Mouse (Mus musculus): ENCODE results near the gene Gm38431.
"Not testable (repeated sequence)": the region's sequence is repeated elsewhere in the genome, so short reads cannot be mapped to it uniquely, and the experiment has no call there.

Gm38431 gene

GRCm38 (mm10) chr9:21105760-21106564, 14.2 kb upstream of the Gm38431 start:
- DNase-seq (ENCODE audit: low spot score in 2 of 2): no peak

GRCm38 (mm10) chr9:21104814-21105213, 13.0 kb upstream of the Gm38431 start:
- DNase-seq (ENCODE audit: low spot score in 2 of 2): no peak

DNA sequence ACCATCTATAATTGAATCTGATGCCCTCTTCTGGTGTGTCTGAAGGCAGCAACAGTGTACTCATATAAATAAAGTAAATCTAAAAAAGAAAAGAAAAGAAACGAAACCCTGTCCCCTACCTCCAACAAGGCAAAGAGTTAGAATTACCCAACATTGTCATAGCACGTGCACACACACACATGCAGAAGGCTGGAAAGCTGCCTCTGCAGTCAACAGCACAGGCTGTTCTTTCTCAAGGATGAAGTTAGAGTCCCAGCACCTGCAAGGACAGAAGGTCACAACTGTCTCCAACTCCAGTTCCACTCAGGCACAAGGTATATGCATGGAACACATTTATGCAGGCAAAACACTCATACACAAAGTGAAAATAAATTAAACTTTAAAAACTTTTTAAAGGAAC, 10.3 kb upstream of the Gm38431 start:
- no peak for DNase-seq (ENCODE audit: low spot score in 2 of 2)

GRCm38 (mm10) chr9:21100447-21101161, 8.8 kb upstream of the Gm38431 start:
- DNase-seq (ENCODE audit: low spot score in 2 of 2): no peak

- DNase-seq (ENCODE audit: low spot score in 2 of 2): no peak
These were observed 6.0 kb upstream of the Gm38431 start for GRCm38 (mm10) chr9:21097793-21098192.

DNA sequence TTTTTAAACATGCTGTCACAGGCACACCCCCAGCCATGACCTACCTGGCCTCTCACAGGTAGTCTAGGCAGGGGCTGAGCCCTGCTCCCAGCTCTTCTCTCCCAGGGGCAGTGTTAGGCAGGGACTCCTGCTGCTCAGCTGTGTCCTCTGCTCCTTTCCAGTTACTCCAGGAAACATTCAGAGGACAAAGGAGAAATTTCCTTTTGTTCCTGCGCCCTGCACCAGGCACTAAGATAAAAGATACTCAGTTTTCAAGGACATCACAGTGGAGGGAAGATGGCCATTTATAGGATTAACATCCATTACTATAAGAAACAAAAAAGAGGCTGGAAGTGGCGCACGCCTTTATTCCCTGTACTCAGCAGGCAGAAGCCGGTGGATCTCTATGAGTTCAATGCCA, 4.2 kb upstream of the Gm38431 start:
- no peak for DNase-seq (ENCODE audit: low spot score in 2 of 2)

GRCm38 (mm10) chr9:21093423-21093822, 1.6 kb upstream of the Gm38431 start:
- no peak for DNase-seq (ENCODE audit: low spot score in 2 of 2)

DNA sequence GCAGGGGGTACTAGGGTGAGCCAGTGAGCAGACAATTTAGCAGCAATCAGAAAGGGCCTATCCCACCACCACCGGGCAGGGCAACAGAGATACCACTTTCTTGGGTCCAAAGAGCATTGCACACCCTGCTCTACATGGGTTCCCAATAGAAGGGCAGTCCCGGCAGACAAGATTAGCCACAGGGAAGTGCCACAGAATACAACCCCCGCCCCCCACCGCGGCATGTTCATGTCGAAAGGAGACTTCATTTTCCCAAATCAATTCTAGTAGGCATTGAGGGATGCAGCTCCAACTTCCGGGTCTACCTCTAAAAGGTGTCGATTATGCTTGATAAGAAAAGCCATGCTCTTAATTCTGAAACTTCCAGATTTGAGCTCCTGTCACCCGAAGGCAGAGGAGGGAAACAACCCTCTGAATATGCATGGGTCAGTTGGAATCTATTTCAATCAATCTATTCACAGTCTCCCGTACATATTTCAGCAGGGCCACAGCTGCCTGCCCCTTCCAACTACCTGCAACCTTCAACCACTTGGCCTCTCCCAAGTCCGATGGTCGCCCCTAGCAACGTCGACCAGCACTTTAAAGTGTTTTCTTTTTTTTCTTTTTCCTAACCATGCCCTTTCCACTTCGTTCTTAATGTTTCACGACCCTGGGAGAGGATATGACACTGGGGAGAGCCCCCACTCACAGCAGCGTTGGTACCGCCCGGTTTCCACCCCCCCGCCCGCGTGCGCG, 658 bp downstream of the Gm38431 start:
- no peak for DNase-seq (ENCODE audit: low spot score in 2 of 2)

DNA sequence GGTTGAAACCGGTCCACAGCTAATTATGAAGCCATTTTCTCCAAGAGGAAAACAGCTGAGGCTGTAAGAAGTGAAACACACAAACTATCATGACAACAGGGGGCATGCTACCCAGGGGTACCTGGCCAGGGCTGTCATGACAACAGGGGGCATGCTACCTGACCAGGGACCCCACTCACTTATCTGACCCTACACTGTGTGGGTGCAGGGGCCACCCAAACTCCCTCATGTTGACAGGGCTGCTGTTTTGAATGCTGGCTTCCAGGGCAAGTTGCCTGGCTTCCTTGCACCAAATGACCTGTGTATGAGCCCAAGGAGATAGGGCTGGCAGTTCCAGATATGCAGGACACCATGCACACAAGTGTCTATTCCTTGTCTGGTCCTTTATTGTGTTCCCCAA, 1.3 kb downstream of the Gm38431 start:
- no peak for DNase-seq (ENCODE audit: low spot score in 2 of 2)

GRCm38 (mm10) chr9:21083324-21083723, 8.5 kb downstream of the Gm38431 start:
- DNase-seq (ENCODE audit: low spot score in 2 of 2): no peak

DNA sequence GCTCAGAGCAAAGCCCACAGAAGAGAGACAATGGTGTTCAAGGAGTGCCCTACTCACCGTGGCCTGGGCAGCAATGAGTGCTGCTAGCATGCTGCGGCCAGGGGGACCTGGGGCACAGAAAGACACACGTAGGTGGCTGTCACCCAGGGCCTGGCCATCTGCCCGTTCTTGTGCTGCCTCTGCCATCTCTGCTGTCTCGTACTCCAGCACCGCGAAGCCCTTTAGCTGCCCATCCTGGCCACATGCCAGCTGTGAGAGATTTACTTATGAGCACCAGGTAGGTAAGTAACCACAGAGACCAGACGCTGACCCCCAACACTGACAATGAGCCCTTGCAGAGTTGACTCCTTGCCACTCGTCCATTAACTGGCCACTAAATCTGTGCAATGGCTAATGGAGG, 10.7 kb downstream of the Gm38431 start:
- no peak for DNase-seq (ENCODE audit: low spot score in 2 of 2)

GRCm38 (mm10) chr9:21075625-21076024, 16.2 kb downstream of the Gm38431 start:
- DNase-seq (ENCODE audit: low spot score in 2 of 2): no peak

GRCm38 (mm10) chr9:21074173-21074572, 17.6 kb downstream of the Gm38431 start:
- no peak for DNase-seq (ENCODE audit: low spot score in 2 of 2)

DNA sequence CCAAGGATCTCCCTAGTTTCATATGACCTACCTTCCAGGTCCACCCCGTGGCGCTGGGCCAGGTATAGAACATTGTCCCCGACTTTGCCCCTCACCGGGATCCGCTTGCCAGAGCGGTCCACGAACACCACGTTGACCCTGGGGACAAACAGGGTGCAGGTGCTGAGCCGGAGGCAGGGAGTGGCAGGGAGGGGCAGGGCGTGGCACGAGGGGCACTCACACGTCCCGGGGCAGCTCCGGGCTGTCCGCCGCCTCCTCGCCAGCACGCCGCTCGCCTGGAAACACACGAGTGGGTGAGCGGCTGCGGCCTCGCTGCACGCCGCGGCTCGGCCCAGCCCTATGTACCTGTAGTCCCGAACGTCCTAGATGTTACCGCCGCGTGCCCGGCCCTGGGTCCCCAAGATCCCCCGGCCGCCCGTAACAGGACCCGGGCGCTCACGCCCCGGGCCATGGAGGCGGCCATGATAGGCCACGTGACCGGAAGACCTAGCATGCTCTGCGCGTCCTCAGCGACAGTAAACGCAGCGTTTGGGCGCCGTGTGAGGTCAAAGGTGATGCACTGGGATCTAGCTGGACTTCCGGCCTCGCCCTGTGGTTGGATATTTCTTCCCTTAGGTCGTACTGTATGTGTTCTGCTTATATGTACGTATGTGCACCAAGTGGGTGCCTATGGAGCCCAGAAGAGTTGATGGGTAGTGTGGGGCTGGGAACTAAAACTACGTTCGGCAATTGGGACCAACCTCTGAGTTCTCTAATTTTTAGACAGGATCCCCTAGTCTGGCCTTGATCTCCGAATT, 18.6 kb downstream of the Gm38431 start, which contains the start of the genes Gm49373 and Fdx1l:
Gene Gm49373 (minus strand): TSS at position 53 of the 797 bp plus-strand sequence.
Gene Fdx1l (minus strand): TSS at position 571 of the 797 bp plus-strand sequence.
- DNase-seq (ENCODE audit: low spot score in 2 of 2): peak; percentile 65 to 79

DNA sequence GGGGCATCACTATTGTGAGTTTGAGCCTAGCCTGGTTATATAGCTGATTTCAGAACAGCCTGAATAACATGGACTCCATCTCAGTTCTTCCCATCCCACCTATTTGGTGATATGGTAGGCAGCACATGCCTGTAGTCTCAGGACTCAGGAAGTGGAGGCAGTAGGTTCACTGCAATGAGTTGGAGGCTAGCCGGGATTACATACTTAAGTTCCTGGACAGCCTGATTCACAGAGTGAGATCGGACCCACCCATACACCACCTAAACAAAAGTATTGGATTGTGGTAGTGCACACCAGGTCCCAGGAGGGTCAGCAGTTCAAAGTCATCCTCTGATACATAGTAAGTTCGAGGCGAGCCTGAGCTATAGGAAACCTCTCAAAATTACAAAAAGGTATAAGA, 19.2 kb downstream of the Gm38431 start:
- no peak for DNase-seq (ENCODE audit: low spot score in 2 of 2)

- no peak for DNase-seq (ENCODE audit: low spot score in 2 of 2)
These were observed 24.7 kb downstream of the Gm38431 start, which contains the start of gene Zglp1 for GRCm38 (mm10) chr9:21067006-21067684. Gene Zglp1, minus strand, starts transcription at chr9:21067093.

- DNase-seq (ENCODE audit: low spot score in 2 of 2): no peak
These were observed 28.9 kb downstream of the Gm38431 start for GRCm38 (mm10) chr9:21062928-21063327.

DNA sequence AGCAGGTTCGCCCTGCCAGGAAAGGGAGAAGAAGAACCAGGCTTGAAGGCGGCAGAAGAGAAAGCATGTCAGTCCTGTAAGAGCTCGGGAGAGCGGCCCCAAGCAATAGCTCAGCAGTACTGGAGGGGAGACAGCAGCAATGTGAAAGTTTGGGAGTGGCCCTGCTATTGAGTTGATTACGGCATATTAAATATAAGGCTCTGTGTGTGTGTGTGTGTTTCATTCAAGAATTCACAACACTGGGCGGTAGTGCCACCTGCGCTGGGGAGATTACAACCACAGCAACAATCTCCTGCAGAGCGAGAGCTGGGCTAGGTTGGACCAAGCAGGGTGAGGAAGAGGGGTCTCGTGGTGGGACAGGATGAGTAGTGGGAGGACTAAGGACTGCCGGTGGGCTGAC, 40.2 kb downstream of the Gm38431 start:
- DNase-seq (ENCODE audit: low spot score in 2 of 2): no peak

DNA sequence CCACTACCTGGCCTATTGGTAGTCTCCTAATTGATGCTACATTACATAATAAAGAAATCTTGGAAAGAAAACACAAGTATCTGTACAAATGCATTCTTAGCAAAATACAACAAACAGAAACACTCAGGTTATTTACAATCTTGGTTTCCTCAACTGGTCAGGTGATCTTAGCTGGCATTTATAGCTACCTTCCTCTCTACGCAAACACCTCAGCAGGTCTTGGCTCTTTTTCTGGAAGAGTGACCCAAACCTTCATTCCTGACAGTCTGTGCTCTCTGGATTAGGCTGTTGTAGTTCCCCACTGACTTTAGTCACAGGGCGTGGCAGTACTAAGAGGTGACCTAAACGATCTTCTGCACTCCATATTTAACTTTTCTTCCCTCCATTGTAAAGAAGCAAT, 46.6 kb downstream of the Gm38431 start:
- DNase-seq (ENCODE audit: low spot score in 2 of 2): no peak

DNA sequence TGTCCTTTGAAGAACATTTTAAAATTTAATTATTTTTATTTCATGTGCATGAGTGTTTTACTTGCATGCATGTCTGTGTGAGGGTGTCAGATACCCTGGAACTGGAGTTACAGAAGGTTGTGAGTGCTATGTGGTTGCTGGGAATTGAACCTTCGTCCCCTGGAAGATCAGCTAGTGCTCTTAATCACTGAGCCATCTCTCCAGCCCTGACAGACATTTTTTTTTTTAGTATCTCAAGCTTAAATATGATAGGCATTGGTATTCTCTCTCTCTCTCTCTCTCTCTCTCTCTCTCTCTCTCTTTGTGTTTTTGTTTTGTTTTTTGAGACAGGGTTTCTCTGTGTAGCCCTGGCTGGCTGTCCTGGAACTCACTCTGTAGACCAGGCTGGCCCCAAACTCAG, 47.0 kb downstream of the Gm38431 start:
- not testable (repeated sequence) for DNase-seq (ENCODE audit: low spot score in 2 of 2)

DNA sequence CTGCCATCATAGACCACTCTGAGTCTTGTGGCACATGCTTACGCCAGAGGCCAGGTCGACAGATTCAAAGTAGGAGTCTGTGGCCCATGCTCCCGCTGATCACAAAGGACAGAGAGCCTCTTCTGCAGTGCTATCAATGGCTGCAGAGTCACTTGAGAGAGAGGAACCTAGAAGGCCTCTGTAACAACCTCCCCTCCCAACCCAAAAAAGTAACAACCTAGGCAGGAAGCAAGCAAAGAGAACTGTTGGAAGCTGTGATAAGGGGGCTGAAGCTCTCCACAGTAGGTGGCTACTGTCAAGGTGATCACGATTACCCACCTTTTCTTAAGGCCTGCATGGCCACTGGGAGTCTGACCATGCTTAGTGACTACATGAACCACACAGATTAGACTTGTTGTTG, 48.2 kb downstream of the Gm38431 start:
- no peak for DNase-seq (ENCODE audit: low spot score in 2 of 2)
